19 mouse cellular contexts compared by ENCODE assay signal in the genomic region with DNA sequence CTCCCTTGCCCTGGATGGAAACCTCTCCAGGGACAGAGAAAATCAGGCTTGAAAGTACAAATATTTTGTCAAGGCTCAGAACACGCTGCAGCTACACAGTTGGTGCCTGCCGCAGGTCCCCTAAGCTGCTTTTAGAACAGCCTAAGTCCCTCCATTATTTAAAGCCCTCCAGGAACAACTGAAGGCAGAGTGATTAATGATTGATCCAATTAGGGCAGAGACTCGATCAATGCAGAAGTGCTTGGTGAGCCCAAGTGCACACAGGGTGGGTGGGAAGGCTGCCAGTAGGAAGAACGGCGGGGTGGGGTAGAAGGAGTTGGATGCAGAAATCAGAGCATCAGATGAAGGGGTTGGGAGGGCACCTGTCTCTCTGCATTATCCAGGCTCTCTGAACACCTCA.
DNase-seq lines count a peak whose midpoint lies in the region; ATAC-seq and TF ChIP-seq lines count a peak whose summit lies in the region.
"Had no signal": no experiment of that assay in that cellular context is flagged by ENCODE, and none has a peak within 500 bp of the region (broad histone marks: within the 10 kb centered on the region; RNA-seq: fewer than 3 reads in every experiment).

No protein-coding gene starts in this region.

- ATAC-seq in forebrain, embryonic 13.5 days = no peak
- ATAC-seq in forebrain, postnatal 0 days = no peak
- peak; percentile 23; the same call in 1 of the 2 replicates for ATAC-seq in midbrain, embryonic 12.5 days (ENCODE audit: low FRiP score, low read depth)
- no peak for ATAC-seq in midbrain, embryonic 11.5 days (ENCODE audit: low FRiP score)
- no peak for ATAC-seq in midbrain, embryonic 14.5 days (ENCODE audit: low FRiP score, low TSS enrichment)
- ATAC-seq in lung, postnatal 0 days = no peak
- ATAC-seq: liver, embryonic 12.5 days had no signal

- no peak overlapping the region for H3K9ac ChIP-seq in forebrain, embryonic 13.5 days
- H3K9ac ChIP-seq in forebrain, postnatal 0 days = no peak overlapping the region
- no peak overlapping the region for H3K9ac ChIP-seq in midbrain, embryonic 12.5 days (replicated peaks)
- H3K9ac ChIP-seq in midbrain, embryonic 11.5 days (ENCODE audit: low read length) = no peak overlapping the region
- H3K9ac ChIP-seq in midbrain, embryonic 14.5 days (replicated peaks; ENCODE audit: low read length) = no peak overlapping the region
- H3K9ac ChIP-seq in lung, postnatal 0 days (replicated peaks; ENCODE audit: low read depth) = no peak overlapping the region
- H3K9ac ChIP-seq: embryonic facial prominence, embryonic 12.5 days; heart, embryonic 15.5 days; hindbrain, embryonic 15.5 days; liver, embryonic 12.5 days; lung, embryonic 15.5 days had no signal

- no peak overlapping the region for H3K27ac ChIP-seq in forebrain, embryonic 13.5 days
- no peak overlapping the region for H3K27ac ChIP-seq in forebrain, postnatal 0 days (ENCODE audit: low read depth, low read length)
- H3K27ac ChIP-seq in midbrain, embryonic 12.5 days (replicated peaks) = no peak overlapping the region
- H3K27ac ChIP-seq in midbrain, embryonic 11.5 days (ENCODE audit: low read depth, low read length) = no peak overlapping the region
- H3K27ac ChIP-seq in midbrain, embryonic 14.5 days (replicated peaks; ENCODE audit: low read depth, low read length) = no peak overlapping the region
- H3K27ac ChIP-seq in lung, postnatal 0 days (ENCODE audit: low read length) = no peak overlapping the region
- H3K27ac ChIP-seq: embryonic facial prominence, embryonic 12.5 days; heart, embryonic 15.5 days; hindbrain, embryonic 15.5 days; liver, embryonic 12.5 days; lung, embryonic 15.5 days had no signal

- H3K9me3 ChIP-seq in forebrain, embryonic 13.5 days (replicated peaks) = no peaks in the 10 kb centered on the region
- no peaks in the 10 kb centered on the region for H3K9me3 ChIP-seq in forebrain, postnatal 0 days (ENCODE audit: low read length)
- no peaks in the 10 kb centered on the region for H3K9me3 ChIP-seq in midbrain, embryonic 12.5 days
- no peaks in the 10 kb centered on the region for H3K9me3 ChIP-seq in midbrain, embryonic 11.5 days (ENCODE audit: control insufficient read depth, low read length)
- no peaks in the 10 kb centered on the region for H3K9me3 ChIP-seq in midbrain, embryonic 14.5 days (ENCODE audit: control insufficient read depth, low read length)
- H3K9me3 ChIP-seq in lung, postnatal 0 days (ENCODE audit: low read length) = no peaks in the 10 kb centered on the region
- H3K9me3 ChIP-seq: embryonic facial prominence, embryonic 12.5 days; heart, embryonic 15.5 days; hindbrain, embryonic 15.5 days; liver, embryonic 12.5 days; lung, embryonic 15.5 days had no signal

- peaks cover 36% of the 10 kb centered on the region for H3K4me1 ChIP-seq in forebrain, embryonic 13.5 days
- peaks cover 13% of the 10 kb centered on the region; the same call in 1 of the 2 replicates for H3K4me1 ChIP-seq in forebrain, postnatal 0 days (ENCODE audit: insufficient read depth)
- peaks cover 28% of the 10 kb centered on the region for H3K4me1 ChIP-seq in midbrain, embryonic 12.5 days
- H3K4me1 ChIP-seq in midbrain, embryonic 11.5 days (ENCODE audit: control insufficient read depth, insufficient read depth, low read length) = peaks cover 24% of the 10 kb centered on the region
- peaks cover 11% of the 10 kb centered on the region for H3K4me1 ChIP-seq in midbrain, embryonic 14.5 days (ENCODE audit: control insufficient read depth, insufficient read depth, low read length)
- no peaks in the 10 kb centered on the region for H3K4me1 ChIP-seq in lung, postnatal 0 days (ENCODE audit: insufficient read depth, low read depth, low read length)
- H3K4me1 ChIP-seq: liver, embryonic 12.5 days had no signal

- DNase-seq in forebrain, postnatal 0 days = no peak
- DNase-seq in midbrain, embryonic 11.5 days (ENCODE audit: low spot score, missing footprints) = no peak
- DNase-seq in midbrain, embryonic 14.5 days = peak; percentile 46
- no peak for DNase-seq in left cerebral cortex, postnatal 10 days (ENCODE audit: extremely low spot score in 1 of 2, low spot score in 2 of 2)
- no peak for DNase-seq in lung, postnatal 0 days (ENCODE audit: low spot score)
- DNase-seq: adrenal gland, adult 8-10 months; cerebellum, adult 11-12 months; heart, adult 18-20 months; kidney, adult 11 months; layer of hippocampus, postnatal 36 days; thymus, postnatal 36 days had no signal

- no peaks in the 10 kb centered on the region for H3K36me3 ChIP-seq in forebrain, embryonic 13.5 days (ENCODE audit: poor library complexity, severe bottlenecking)
- no peaks in the 10 kb centered on the region for H3K36me3 ChIP-seq in forebrain, postnatal 0 days (ENCODE audit: insufficient read depth)
- H3K36me3 ChIP-seq in midbrain, embryonic 12.5 days = no peaks in the 10 kb centered on the region
- H3K36me3 ChIP-seq in midbrain, embryonic 11.5 days (ENCODE audit: control insufficient read depth, insufficient read depth, low read length) = no peaks in the 10 kb centered on the region
- H3K36me3 ChIP-seq in midbrain, embryonic 14.5 days (ENCODE audit: control insufficient read depth, insufficient read depth, low read length) = no peaks in the 10 kb centered on the region
- H3K36me3 ChIP-seq in lung, postnatal 0 days (ENCODE audit: insufficient read depth, low read length) = no peaks in the 10 kb centered on the region
- H3K36me3 ChIP-seq: embryonic facial prominence, embryonic 12.5 days; heart, embryonic 15.5 days; hindbrain, embryonic 15.5 days; liver, embryonic 12.5 days; lung, embryonic 15.5 days had no signal

- no peak for TF ChIP-seq EP300 in lung, postnatal 0 days (IDR thresholded peaks at IDR 0.05)

- H3K4me3 ChIP-seq in forebrain, embryonic 13.5 days = no peak overlapping the region
- no peak overlapping the region for H3K4me3 ChIP-seq in forebrain, postnatal 0 days (ENCODE audit: low read depth, low read length)
- H3K4me3 ChIP-seq in midbrain, embryonic 12.5 days = no peak overlapping the region
- no peak overlapping the region for H3K4me3 ChIP-seq in midbrain, embryonic 11.5 days (ENCODE audit: low read depth, low read length)
- no peak overlapping the region for H3K4me3 ChIP-seq in midbrain, embryonic 14.5 days (replicated peaks; ENCODE audit: low read depth, low read length)
- H3K4me3 ChIP-seq in lung, postnatal 0 days (ENCODE audit: low read depth, low read length) = no peak overlapping the region
- H3K4me3 ChIP-seq: embryonic facial prominence, embryonic 12.5 days; heart, embryonic 15.5 days; hindbrain, embryonic 15.5 days; liver, embryonic 12.5 days; lung, embryonic 15.5 days had no signal

- 3% methylated on average over 5 of the region's 5 CpGs for WGBS in forebrain, embryonic 13.5 days
- 6% methylated on average over 5 of the region's 5 CpGs for WGBS in forebrain, postnatal 0 days
- 12% methylated on average over 5 of the region's 5 CpGs for WGBS in midbrain, embryonic 12.5 days
- WGBS in midbrain, embryonic 11.5 days = 8% methylated on average over 5 of the region's 5 CpGs
- 16% methylated on average over 5 of the region's 5 CpGs for WGBS in midbrain, embryonic 14.5 days
- WGBS in lung, postnatal 0 days = 48% methylated on average over 5 of the region's 5 CpGs

- H3K27me3 ChIP-seq in forebrain, embryonic 13.5 days = peaks cover 62% of the 10 kb centered on the region
- no peaks in the 10 kb centered on the region for H3K27me3 ChIP-seq in forebrain, postnatal 0 days (ENCODE audit: insufficient read depth, low read length)
- H3K27me3 ChIP-seq in midbrain, embryonic 12.5 days = peaks cover 7% of the 10 kb centered on the region; the same call in 1 of the 2 replicates
- H3K27me3 ChIP-seq in midbrain, embryonic 11.5 days (ENCODE audit: control insufficient read depth, insufficient read depth, low read length) = no peaks in the 10 kb centered on the region
- H3K27me3 ChIP-seq in midbrain, embryonic 14.5 days (ENCODE audit: control insufficient read depth, insufficient read depth, low read length) = no peaks in the 10 kb centered on the region
- no peaks in the 10 kb centered on the region for H3K27me3 ChIP-seq in lung, postnatal 0 days (replicated peaks; ENCODE audit: insufficient read depth, low read length)
- H3K27me3 ChIP-seq: CH12.LX; embryonic facial prominence, embryonic 12.5 days; heart, embryonic 15.5 days; hindbrain, embryonic 15.5 days; liver, embryonic 12.5 days; lung, embryonic 15.5 days had no signal

- intact Hi-C loops in left cerebral cortex, postnatal 10 days (cut with DNase I) = no loop called here

- H3K4me2 ChIP-seq in forebrain, embryonic 13.5 days = peak overlapping the region; percentile 5; the same call in 1 of the 2 replicates
- no peak overlapping the region for H3K4me2 ChIP-seq in forebrain, postnatal 0 days (ENCODE audit: low read depth)
- H3K4me2 ChIP-seq in midbrain, embryonic 12.5 days (replicated peaks) = no peak overlapping the region
- H3K4me2 ChIP-seq in midbrain, embryonic 11.5 days = no peak overlapping the region
- H3K4me2 ChIP-seq in midbrain, embryonic 14.5 days (ENCODE audit: low read length) = no peak overlapping the region
- H3K4me2 ChIP-seq in lung, postnatal 0 days (replicated peaks; ENCODE audit: low read depth, low read length) = no peak overlapping the region
- H3K4me2 ChIP-seq: embryonic facial prominence, embryonic 12.5 days; heart, embryonic 15.5 days; hindbrain, embryonic 15.5 days; liver, embryonic 12.5 days; lung, embryonic 15.5 days had no signal

- no peak for TF ChIP-seq CTCF in forebrain, postnatal 0 days (IDR thresholded peaks at IDR 0.05; ENCODE audit: low read depth)
- no peak for TF ChIP-seq CTCF in lung, postnatal 0 days (IDR thresholded peaks at IDR 0.05)
